Mouse (Mus musculus) right cerebral cortex, postnatal 14 days (tissue): Measurements from ENCODE around the gene Vipr1.
A peak's percentile ranks its signal among the peaks of the same experiment; 100 is the strongest.
"Not testable (repeated sequence)": the region's sequence is repeated elsewhere in the genome, so short reads cannot be mapped to it uniquely, and the experiment has no call there.

Experiments
- DNase-seq: peaks from one replicate; pipeline ENCODE4 v3.0.0; 2022

The Vipr1 gene

GRCm38 (mm10) chr9:121642401-121643181 lies at the start of gene Vipr1:
TSS of gene Vipr1 (plus strand) at chr9:121642716.
- peak; percentile 90 for DNase-seq

GRCm38 (mm10) chr9:121592948-121593550 lies 49.5 kb upstream of the Vipr1 start:
- DNase-seq: no peak

GRCm38 (mm10) chr9:121593768-121594167 lies 48.7 kb upstream of the Vipr1 start:
- DNase-seq: not testable (repeated sequence)

GRCm38 (mm10) chr9:121594771-121595170 lies 47.7 kb upstream of the Vipr1 start:
- DNase-seq: no peak

- DNase-seq: no peak
Measured at GRCm38 (mm10) chr9:121598106-121598505, 44.4 kb upstream of the Vipr1 start.

- peak; percentile 21 for DNase-seq
Measured at GRCm38 (mm10) chr9:121599551-121599950, 43.0 kb upstream of the Vipr1 start.

- peak; percentile 31 for DNase-seq
Measured at GRCm38 (mm10) chr9:121600201-121600860, 42.2 kb upstream of the Vipr1 start.

- peak; percentile 48 for DNase-seq
Measured at GRCm38 (mm10) chr9:121600861-121601427, 41.6 kb upstream of the Vipr1 start.

- DNase-seq: no peak
Measured at GRCm38 (mm10) chr9:121602381-121602780, 40.1 kb upstream of the Vipr1 start.

GRCm38 (mm10) chr9:121605414-121606278 lies 36.9 kb upstream of the Vipr1 start:
- peak; percentile 75 for DNase-seq

- DNase-seq: no peak
Measured at GRCm38 (mm10) chr9:121606498-121607096, 35.9 kb upstream of the Vipr1 start.

- DNase-seq: no peak
Measured at GRCm38 (mm10) chr9:121609381-121609780, 33.1 kb upstream of the Vipr1 start.

- DNase-seq: no peak
Measured at GRCm38 (mm10) chr9:121613192-121613591, 29.3 kb upstream of the Vipr1 start.

GRCm38 (mm10) chr9:121614241-121614757 lies 28.2 kb upstream of the Vipr1 start:
- no peak for DNase-seq

- DNase-seq: no peak
Measured at GRCm38 (mm10) chr9:121616471-121616870, 26.0 kb upstream of the Vipr1 start.

GRCm38 (mm10) chr9:121619441-121619840 lies 23.1 kb upstream of the Vipr1 start:
- DNase-seq: no peak

GRCm38 (mm10) chr9:121623235-121623634 lies 19.3 kb upstream of the Vipr1 start:
- no peak for DNase-seq

- DNase-seq: no peak
Measured at GRCm38 (mm10) chr9:121624920-121625319, 17.6 kb upstream of the Vipr1 start.

- DNase-seq: no peak
Measured at GRCm38 (mm10) chr9:121630627-121631026, 11.9 kb upstream of the Vipr1 start.

GRCm38 (mm10) chr9:121631946-121632345 lies 10.6 kb upstream of the Vipr1 start:
- no peak for DNase-seq

GRCm38 (mm10) chr9:121632891-121633290 lies 9.6 kb upstream of the Vipr1 start:
- DNase-seq: no peak

- no peak for DNase-seq
Measured at GRCm38 (mm10) chr9:121633306-121633705, 9.2 kb upstream of the Vipr1 start.
